Mouse (Mus musculus) erythroblast, embryonic 14.5 days (primary cell): ENCODE measurements around the gene Vcp. TPM values are rescaled to one million over a fixed set of nuclear protein-coding genes. Genes with fewer than 3 reads are reported as not detected.
"Not testable (repeated sequence)": the region's sequence is repeated elsewhere in the genome, so short reads cannot be mapped to it uniquely, and the experiment has no call there.

Experiments used
- H3K27me3 ChIP-seq: 2 replicates; pipeline ENCODE4 v1.6.1; 2012; ENCODE audit warnings: inconsistent platforms; ENCODE audit not compliant: control insufficient read depth
- H3K36me3 ChIP-seq: 2 replicates; pipeline ENCODE4 v1.6.1; 2012; ENCODE audit warnings: mild to moderate bottlenecking, inconsistent platforms; ENCODE audit not compliant: control insufficient read depth
- H3K4me1 ChIP-seq: 2 replicates; pipeline ENCODE4 v1.6.1; 2012; ENCODE audit warnings: inconsistent platforms; ENCODE audit not compliant: control insufficient read depth
- H3K4me3 ChIP-seq: replicated peaks from 2 replicates; pipeline ENCODE3; 2012; ENCODE audit warnings: moderate library complexity, mild to moderate bottlenecking, inconsistent platforms
- H3K9me3 ChIP-seq: 2 replicates; pipeline ENCODE4 v1.6.1; 2012; ENCODE audit warnings: low read length, inconsistent platforms, mixed read lengths; ENCODE audit not compliant: control insufficient read depth
- GATA1 ChIP-seq: IDR thresholded peaks from 2 replicates; pipeline ENCODE4 v1.6.1; 2012; ENCODE audit warnings: low read length, inconsistent platforms, mixed read lengths
- TAL1 ChIP-seq: IDR thresholded peaks from 3 replicates; pipeline ENCODE4 v1.6.1; 2012; ENCODE audit warnings: low read length, inconsistent platforms, mixed read lengths
- polyA plus RNA-seq: library from polyadenylated mRNA; stranded (reverse); fragments of >175 nt; gene quantifications from 2 replicates; pipeline ENCODE4 v1.2.3, GENCODE M21; 2012

Vcp gene
- 5.6 and 6.3 TPM in 2 replicates for polyA plus RNA-seq

- not testable (repeated sequence) for H3K27me3 ChIP-seq, H3K9me3 ChIP-seq
- Histone ChIP-seq H3K4me3 (peak within 1 kb of the TSS; percentile 98), H3K36me3 (peaks cover 39% of the 10 kb centered on the region), H3K4me1 (peaks cover 27% of the 10 kb centered on the region)
Measured at GRCm38 (mm10) chr4:43000141-43000986, at the start of gene Vcp. Gene Vcp (minus strand): TSS chr4:43000507.

- Histone ChIP-seq H3K4me3 (no peak overlapping the region), H3K36me3 (no peaks in the 10 kb centered on the region), H3K27me3 (peaks cover 19% of the 10 kb centered on the region), H3K4me1 (peaks cover 41% of the 10 kb centered on the region), H3K9me3 (no peaks in the 10 kb centered on the region)
- TF ChIP-seq GATA1 = no peak
- no peak for TF ChIP-seq TAL1
Measured at GRCm38 (mm10) chr4:43047231-43047630, 46.9 kb upstream of the Vcp start.

GRCm38 (mm10) chr4:43046607-43047006 lies 46.3 kb upstream of the Vcp start:
- Histone ChIP-seq H3K4me3 (no peak overlapping the region), H3K27me3 (peaks cover 19% of the 10 kb centered on the region)
- TF ChIP-seq GATA1 = no peak
- no peak for TF ChIP-seq TAL1

GRCm38 (mm10) chr4:43045659-43046302 lies 45.5 kb upstream of the Vcp start, which contains the start of gene Fam214b:
Gene Fam214b (minus strand): TSS chr4:43046220.
- peak within 1 kb of the TSS; percentile 65 for H3K4me3 ChIP-seq
- H3K27me3 ChIP-seq = peaks cover 19% of the 10 kb centered on the region
- TF ChIP-seq TAL1 = no peak
- no peak for TF ChIP-seq GATA1
- peaks cover 43% of the 10 kb centered on the region for H3K4me1 ChIP-seq
- no peaks in the 10 kb centered on the region for H3K9me3 ChIP-seq
- no peaks in the 10 kb centered on the region for H3K36me3 ChIP-seq

More at GRCm38 (mm10) chr4:43046607-43047006, 46.3 kb upstream of the Vcp start:
- Histone ChIP-seq H3K9me3 (no peaks in the 10 kb centered on the region), H3K36me3 (no peaks in the 10 kb centered on the region), H3K4me1 (peaks cover 38% of the 10 kb centered on the region)

GRCm38 (mm10) chr4:43045285-43045658 lies 45.0 kb upstream of the Vcp start:
- H3K4me1 ChIP-seq = peaks cover 48% of the 10 kb centered on the region
- TF ChIP-seq TAL1 = no peak
- no peak for TF ChIP-seq GATA1
- H3K4me3 ChIP-seq = peak overlapping the region; percentile 65
- no peaks in the 10 kb centered on the region for H3K36me3 ChIP-seq
- no peaks in the 10 kb centered on the region for H3K9me3 ChIP-seq
- peaks cover 19% of the 10 kb centered on the region for H3K27me3 ChIP-seq

- no peak overlapping the region for H3K4me3 ChIP-seq
- H3K36me3 ChIP-seq = no peaks in the 10 kb centered on the region
- H3K27me3 ChIP-seq = peaks cover 19% of the 10 kb centered on the region
- no peak for TF ChIP-seq TAL1
- TF ChIP-seq GATA1 = no peak
- no peaks in the 10 kb centered on the region for H3K9me3 ChIP-seq
- H3K4me1 ChIP-seq = peaks cover 53% of the 10 kb centered on the region
Measured at GRCm38 (mm10) chr4:43044673-43045072, 44.4 kb upstream of the Vcp start.

GRCm38 (mm10) chr4:43043644-43044357 lies 43.5 kb upstream of the Vcp start:
- peaks cover 62% of the 10 kb centered on the region for H3K4me1 ChIP-seq
- H3K4me3 ChIP-seq = no peak overlapping the region
- H3K36me3 ChIP-seq = peaks cover 1% of the 10 kb centered on the region; the same call in 1 of the 2 replicates
- TF ChIP-seq TAL1 = no peak
- TF ChIP-seq GATA1 = no peak
- H3K9me3 ChIP-seq = no peaks in the 10 kb centered on the region
- peaks cover 19% of the 10 kb centered on the region for H3K27me3 ChIP-seq

- H3K4me3 ChIP-seq = no peak overlapping the region
- peaks cover 18% of the 10 kb centered on the region for H3K27me3 ChIP-seq
- peaks cover 18% of the 10 kb centered on the region for H3K36me3 ChIP-seq
- H3K4me1 ChIP-seq = peaks cover 77% of the 10 kb centered on the region
- TF ChIP-seq GATA1 = no peak
- TF ChIP-seq TAL1 = no peak
- H3K9me3 ChIP-seq = no peaks in the 10 kb centered on the region
Measured at GRCm38 (mm10) chr4:43040881-43041547, 40.7 kb upstream of the Vcp start.

- H3K36me3 ChIP-seq = peaks cover 27% of the 10 kb centered on the region
- H3K9me3 ChIP-seq = no peaks in the 10 kb centered on the region
- H3K4me3 ChIP-seq = peak overlapping the region; percentile 78
- H3K4me1 ChIP-seq = peaks cover 76% of the 10 kb centered on the region
- H3K27me3 ChIP-seq = peaks cover 11% of the 10 kb centered on the region
- TF ChIP-seq TAL1 = no peak
- TF ChIP-seq GATA1 = no peak
Measured at GRCm38 (mm10) chr4:43040114-43040572, 39.8 kb upstream of the Vcp start.
